Mouse (Mus musculus) heart, embryonic 16.5 days (tissue): Measurements from ENCODE around the gene Gm20388. TPM values are rescaled to one million over a fixed set of nuclear protein-coding genes. Genes with fewer than 3 reads are reported as not detected.
A peak's percentile ranks its signal among the peaks of the same experiment; 100 is the strongest.

Experiments
- ATAC-seq: fragments of 200-750 bp; cut with Nextera tagmentation; replicated peaks from 2 replicates; pipeline ENCODE4 v1.8.0; 2017; ENCODE audit warnings: moderate number of reproducible peaks; ENCODE audit not compliant: insufficient read depth, low FRiP score; ENCODE audit errors: extremely low read depth
- H3K27ac ChIP-seq: fragments of 300-500 bp; sonication (generic); 2 replicates; pipeline ENCODE4 v1.5.1; 2014; ENCODE audit warnings: mild to moderate bottlenecking, low read length, control low read depth, moderate library complexity
- H3K27me3 ChIP-seq: fragments of 300-500 bp; sonication (generic); 2 replicates; pipeline ENCODE4 v1.6.1; 2014; ENCODE audit warnings: low read length, mixed read lengths; ENCODE audit not compliant: control insufficient read depth, insufficient read depth
- H3K36me3 ChIP-seq: fragments of 300-500 bp; sonication (generic); 2 replicates; pipeline ENCODE4 v1.6.1; 2014; ENCODE audit not compliant: control insufficient read depth, insufficient read depth
- H3K4me1 ChIP-seq: fragments of 300-500 bp; sonication (generic); 2 replicates; pipeline ENCODE4 v1.6.1; 2014; ENCODE audit warnings: low read length, mixed read lengths; ENCODE audit not compliant: control insufficient read depth, insufficient read depth
- H3K4me2 ChIP-seq: fragments of 300-500 bp; sonication (generic); 2 replicates; pipeline ENCODE4 v1.6.1; 2014; ENCODE audit warnings: low read depth, mild to moderate bottlenecking, control low read depth, low read length
- H3K4me3 ChIP-seq: fragments of 300-500 bp; sonication (generic); 2 replicates; pipeline ENCODE4 v1.5.1; 2014; ENCODE audit warnings: mild to moderate bottlenecking, control low read depth, low read length
- H3K9ac ChIP-seq: fragments of 300-500 bp; sonication (generic); 2 replicates; pipeline ENCODE4 v1.6.1; 2014; ENCODE audit warnings: low read length, control low read depth
- H3K9me3 ChIP-seq: fragments of 300-500 bp; sonication (generic); replicated peaks from 2 replicates; pipeline ENCODE4 v1.6.1; 2016; ENCODE audit warnings: low read length; ENCODE audit not compliant: control insufficient read depth
- WGBS: fragments of 180-500 bp; shearing (Covaris S2); extraction: QIAGEN DNeasy Blood & Tissue Kit; methylation state at CpG from one replicate; pipeline ENCODE4 v1.1.7; 2014; 5-methylcytosine and 5-hydroxymethylcytosine counted together
- polyA plus RNA-seq: library from polyadenylated mRNA; unstranded; fragments of >200 nt; fragmentation: Nextera tagmentation; extraction: Ambion mirVana; gene quantifications from 2 replicates; pipeline ENCODE4 v1.2.1, GENCODE M21; 2015

Gm20388 gene
- polyA plus RNA-seq, 1 experiment from 2014 or later: 4.5 TPM

- no peak for ATAC-seq
- Histone ChIP-seq H3K4me3 (no peak overlapping the region), H3K4me2 (no peak overlapping the region), H3K36me3 (no peaks in the 10 kb centered on the region), H3K9ac (no peak overlapping the region), H3K9me3 (no peaks in the 10 kb centered on the region), H3K4me1 (peaks cover 11% of the 10 kb centered on the region), H3K27me3 (peaks cover 3% of the 10 kb centered on the region; the same call in 1 of the 2 replicates), H3K27ac (no peak overlapping the region)
- WGBS: 70% methylated on average over 4 of the region's 4 CpGs
Measured at GRCm38 (mm10) chr8:120111382-120111781, 200.7 kb downstream of the Gm20388 start.

GRCm38 (mm10) chr8:120112535-120112934 is 201.9 kb downstream of the Gm20388 start:
- peaks cover 10% of the 10 kb centered on the region for H3K4me1 ChIP-seq
- peaks cover 3% of the 10 kb centered on the region; the same call in 1 of the 2 replicates for H3K27me3 ChIP-seq
- H3K4me2 ChIP-seq: no peak overlapping the region
- H3K27ac ChIP-seq: peak overlapping the region; percentile 84
- H3K9ac ChIP-seq: no peak overlapping the region
- ATAC-seq: no peak
- 65% methylated on average over 5 of the region's 5 CpGs for WGBS
- H3K9me3 ChIP-seq: no peaks in the 10 kb centered on the region
- H3K36me3 ChIP-seq: no peaks in the 10 kb centered on the region
- no peak overlapping the region for H3K4me3 ChIP-seq

GRCm38 (mm10) chr8:120113306-120113705 is 202.7 kb downstream of the Gm20388 start:
- peaks cover 3% of the 10 kb centered on the region; the same call in 1 of the 2 replicates for H3K27me3 ChIP-seq
- H3K4me3 ChIP-seq: peak overlapping the region; percentile 51
- 3% methylated on average over 10 of the region's 10 CpGs for WGBS
- peak; percentile 23 for ATAC-seq
- peak overlapping the region; percentile 84 for H3K27ac ChIP-seq
- no peaks in the 10 kb centered on the region for H3K36me3 ChIP-seq
- H3K4me1 ChIP-seq: peaks cover 10% of the 10 kb centered on the region
- peak overlapping the region; percentile 75 for H3K4me2 ChIP-seq
- peak overlapping the region; percentile 65 for H3K9ac ChIP-seq
- H3K9me3 ChIP-seq: no peaks in the 10 kb centered on the region

- Histone ChIP-seq H3K36me3 (no peaks in the 10 kb centered on the region), H3K9ac (peak within 1 kb of the TSS; percentile 85), H3K27ac (peak within 1 kb of the TSS; percentile 84), H3K4me2 (peak within 1 kb of the TSS; percentile 91), H3K9me3 (no peaks in the 10 kb centered on the region), H3K27me3 (peaks cover 3% of the 10 kb centered on the region; the same call in 1 of the 2 replicates), H3K4me1 (peaks cover 11% of the 10 kb centered on the region), H3K4me3 (peak within 1 kb of the TSS; percentile 80)
- under 1% methylated on average over 61 of the region's 61 CpGs for WGBS
- ATAC-seq: peak; percentile 95
Measured at GRCm38 (mm10) chr8:120113758-120114255, 203.2 kb downstream of the Gm20388 start, which contains the start of gene 6430548M08Rik. Gene 6430548M08Rik, plus strand, starts transcription at chr8:120114152.

- peaks cover 3% of the 10 kb centered on the region; the same call in 1 of the 2 replicates for H3K27me3 ChIP-seq
- peaks cover 17% of the 10 kb centered on the region for H3K4me1 ChIP-seq
- H3K4me3 ChIP-seq: peak overlapping the region; percentile 80
- H3K9me3 ChIP-seq: no peaks in the 10 kb centered on the region
- no peaks in the 10 kb centered on the region for H3K36me3 ChIP-seq
- peak overlapping the region; percentile 85 for H3K9ac ChIP-seq
- peak overlapping the region; percentile 91 for H3K4me2 ChIP-seq
- peak; percentile 25 for ATAC-seq
- peak overlapping the region; percentile 34 for H3K27ac ChIP-seq
- 2% methylated on average over 46 of the region's 46 CpGs for WGBS
Measured at GRCm38 (mm10) chr8:120114315-120114841, 203.7 kb downstream of the Gm20388 start.

- Histone ChIP-seq H3K9me3 (no peaks in the 10 kb centered on the region), H3K36me3 (no peaks in the 10 kb centered on the region), H3K9ac (no peak overlapping the region), H3K4me1 (peaks cover 36% of the 10 kb centered on the region), H3K27me3 (peaks cover 3% of the 10 kb centered on the region; the same call in 1 of the 2 replicates), H3K27ac (no peak overlapping the region), H3K4me2 (no peak overlapping the region), H3K4me3 (no peak overlapping the region)
- ATAC-seq: no peak
- 57% methylated on average over 7 of the region's 7 CpGs for WGBS
Measured at GRCm38 (mm10) chr8:120116600-120116999, 206.0 kb downstream of the Gm20388 start.

- no peaks in the 10 kb centered on the region for H3K9me3 ChIP-seq
- H3K27ac ChIP-seq: no peak overlapping the region
- peaks cover 42% of the 10 kb centered on the region for H3K4me1 ChIP-seq
- WGBS: 53% methylated on average over 9 of the region's 9 CpGs
- ATAC-seq: no peak
- H3K9ac ChIP-seq: no peak overlapping the region
- no peak overlapping the region for H3K4me3 ChIP-seq
- H3K4me2 ChIP-seq: no peak overlapping the region
- H3K36me3 ChIP-seq: no peaks in the 10 kb centered on the region
- H3K27me3 ChIP-seq: peaks cover 3% of the 10 kb centered on the region; the same call in 1 of the 2 replicates
Measured at GRCm38 (mm10) chr8:120118162-120118561, 207.5 kb downstream of the Gm20388 start.

- H3K27me3 ChIP-seq: peaks cover 3% of the 10 kb centered on the region; the same call in 1 of the 2 replicates
- H3K4me3 ChIP-seq: no peak overlapping the region
- no peak for ATAC-seq
- peaks cover 42% of the 10 kb centered on the region for H3K4me1 ChIP-seq
- H3K27ac ChIP-seq: no peak overlapping the region
- no peaks in the 10 kb centered on the region for H3K9me3 ChIP-seq
- 65% methylated on average over 5 of the region's 5 CpGs for WGBS
- H3K36me3 ChIP-seq: no peaks in the 10 kb centered on the region
- no peak overlapping the region for H3K9ac ChIP-seq
- no peak overlapping the region for H3K4me2 ChIP-seq
Measured at GRCm38 (mm10) chr8:120118847-120119246, 208.2 kb downstream of the Gm20388 start.

GRCm38 (mm10) chr8:120119429-120119828 is 208.8 kb downstream of the Gm20388 start:
- Histone ChIP-seq H3K4me2 (peak overlapping the region; percentile 39), H3K9me3 (no peaks in the 10 kb centered on the region), H3K9ac (peak overlapping the region; percentile 58), H3K4me1 (peaks cover 44% of the 10 kb centered on the region), H3K36me3 (no peaks in the 10 kb centered on the region), H3K27me3 (peaks cover 3% of the 10 kb centered on the region; the same call in 1 of the 2 replicates), H3K4me3 (no peak overlapping the region), H3K27ac (peak overlapping the region; percentile 85)
- no peak for ATAC-seq
- 43% methylated on average over 3 of the region's 3 CpGs for WGBS
